Mouse (Mus musculus): Measurements from ENCODE around the gene Sbsn. TPM values are rescaled to one million over a fixed set of nuclear protein-coding genes. Genes with fewer than 3 reads are reported as not detected.

The Sbsn gene
- total RNA-seq, 2 experiments from 2014 or later: 1.7 to 3.9 TPM

DNA sequence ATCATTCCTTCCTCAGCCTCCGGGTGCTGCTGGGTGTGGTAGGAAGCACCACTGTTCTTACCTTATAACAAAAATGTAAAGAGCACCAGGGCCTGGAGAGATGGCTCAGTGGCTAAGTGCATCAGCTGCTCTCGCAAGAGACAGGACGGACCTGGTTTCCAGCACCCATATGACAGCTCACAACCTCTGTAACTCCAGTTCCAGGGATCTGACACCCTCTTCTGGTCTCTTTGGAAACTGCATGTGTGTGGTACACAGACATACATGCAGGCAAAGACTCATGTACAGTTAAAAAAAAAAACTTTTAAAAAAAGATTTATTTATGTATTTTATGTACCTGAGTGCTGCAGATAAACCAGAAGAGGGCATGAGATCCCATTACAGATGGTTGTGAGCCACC is 52.0 kb downstream of the Sbsn start:
- intact Hi-C loops (cut with DNase I): no loop called here
- DNase-seq: no peak

DNA sequence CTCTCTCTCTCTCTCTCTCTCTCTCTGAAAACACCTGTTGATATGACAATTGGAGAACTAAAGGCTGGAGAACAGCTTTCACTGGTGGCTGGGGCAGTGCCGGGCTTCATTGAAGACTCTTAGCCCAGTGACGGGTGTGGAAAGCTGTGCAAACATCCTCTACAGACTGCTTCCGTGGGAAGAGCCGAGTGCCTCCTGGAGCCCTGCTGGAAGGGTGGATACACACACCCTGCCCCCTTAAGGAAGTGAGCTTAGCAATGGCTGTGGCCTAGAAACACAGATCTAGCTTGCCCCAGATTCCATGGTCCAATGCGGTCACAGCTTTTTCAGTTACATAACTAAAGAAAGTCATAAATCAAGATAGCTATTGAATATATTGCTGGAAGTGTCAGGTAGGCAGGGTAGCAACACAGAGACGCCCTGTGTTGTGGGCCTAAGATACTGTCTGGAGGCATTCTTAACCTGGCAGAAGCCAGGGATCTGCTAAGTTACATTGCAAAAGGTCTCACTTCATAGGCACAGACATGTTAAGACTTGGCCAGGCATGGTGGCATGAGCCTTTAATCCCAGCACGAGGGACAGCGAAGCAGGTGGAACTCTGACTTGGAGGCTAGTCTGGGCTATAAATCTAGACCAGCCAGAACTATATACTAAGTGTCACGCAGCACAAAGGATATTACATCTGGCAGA is 52.9 kb downstream of the Sbsn start:
- DNase-seq: no peak
- intact Hi-C loops (cut with DNase I): no loop called here

Other genes with a start within 250 kb of the Sbsn start
- 1 to 10 TPM in 1 of 2 experiments, under 1 TPM in 1; 0.49 to 1.0 TPM for gene Arhgap33, start 216.4 kb upstream of the Sbsn start, total RNA-seq (2021)
- gene Hspb6, start 199.3 kb upstream of the Sbsn start, total RNA-seq (2021): 1,000 to 10,000 TPM; 1,132 to 1,502 TPM
- gene Proser3, start 199.2 kb upstream of the Sbsn start, total RNA-seq (2021): 1 to 10 TPM; 3.3 to 8.2 TPM
- gene Lin37, start 191.6 kb upstream of the Sbsn start, total RNA-seq (2021): 10 to 100 TPM in 1 of 2 experiments, 1 to 10 TPM in 1; 9.6 to 12.4 TPM
- 10 to 100 TPM; 51.8 to 52.3 TPM for gene U2af1l4, start 188.2 kb upstream of the Sbsn start, total RNA-seq (2021)
- 1 to 10 TPM; 1.8 TPM for gene Gm49396, start 188.1 kb upstream of the Sbsn start, total RNA-seq (2021)
- gene Psenen, start 187.8 kb upstream of the Sbsn start, total RNA-seq (2021): 10 to 100 TPM; 95.1 to 99.1 TPM
- under 1 TPM in 1 of 2 experiments, not detected in 1; 0.38 TPM for gene Igflr1, start 186.0 kb upstream of the Sbsn start, total RNA-seq (2021)
- gene Kmt2b, start 162.7 kb upstream of the Sbsn start, total RNA-seq (2021): 10 to 100 TPM; 13.4 to 16.0 TPM
- not detected for gene Zbtb32, start 152.6 kb upstream of the Sbsn start, total RNA-seq (2021)
- not detected for gene Upk1a, start 138.6 kb upstream of the Sbsn start, total RNA-seq (2021)
- 1,000 to 10,000 TPM; 1,738 to 1,902 TPM for gene Cox6b1, start 125.3 kb upstream of the Sbsn start, total RNA-seq (2021)
- gene Etv2, start 115.6 kb upstream of the Sbsn start, total RNA-seq (2021): not detected
- 10 to 100 TPM; 35.7 to 38.1 TPM for gene Rbm42, start 101.2 kb upstream of the Sbsn start, total RNA-seq (2021)
- 1 to 10 TPM; 2.9 to 3.2 TPM for gene Haus5, start 86.5 kb upstream of the Sbsn start, total RNA-seq (2021)
- 1 to 10 TPM; 2.5 to 2.7 TPM for gene Pmis2, start 79.9 kb upstream of the Sbsn start, total RNA-seq (2021)
- gene 2200002J24Rik, start 52.5 kb upstream of the Sbsn start, total RNA-seq (2021): not detected
- under 1 TPM; 0.27 to 0.28 TPM for gene Atp4a, start 39.3 kb upstream of the Sbsn start, total RNA-seq (2021)
- 100 to 1,000 TPM; 251 to 273 TPM for gene Tmem147, start 21.9 kb upstream of the Sbsn start, total RNA-seq (2021)
- gene Gapdhs, start 7.8 kb upstream of the Sbsn start, total RNA-seq (2021): not detected
- under 1 TPM in 1 of 2 experiments, not detected in 1; 0.56 TPM for gene Dmkn, start 12.3 kb downstream of the Sbsn start, total RNA-seq (2021)
- not detected for gene Krtdap, start 36.4 kb downstream of the Sbsn start, total RNA-seq (2021)
- under 1 TPM in 1 of 2 experiments, not detected in 1; 0.35 TPM for gene Ffar2, start 72.3 kb downstream of the Sbsn start, total RNA-seq (2021)
- not detected for gene Ffar3, start 104.7 kb downstream of the Sbsn start, total RNA-seq (2021)
- gene Ffar1, start 110.1 kb downstream of the Sbsn start, total RNA-seq (2021): not detected
- gene Cd22, start 128.9 kb downstream of the Sbsn start, total RNA-seq (2021): not detected
- gene Mag, start 163.4 kb downstream of the Sbsn start, total RNA-seq (2021): 1 to 10 TPM in 1 of 2 experiments, under 1 TPM in 1; 0.41 to 1.0 TPM
- gene Hamp2, start 173.2 kb downstream of the Sbsn start, total RNA-seq (2021): not detected
- not detected for gene Hamp, start 192.6 kb downstream of the Sbsn start, total RNA-seq (2021)
- gene Usf2, start 205.3 kb downstream of the Sbsn start, total RNA-seq (2021): 10 to 100 TPM; 74.5 to 80.7 TPM
- gene Lsr, start 222.0 kb downstream of the Sbsn start, total RNA-seq (2021): under 1 TPM in 1 of 2 experiments, not detected in 1; 0.49 TPM
- gene Fam187b, start 222.3 kb downstream of the Sbsn start, total RNA-seq (2021): not detected

Measured in gastrocnemius, postnatal 36 days (tissue).